Mouse (Mus musculus) lung, adult 10 weeks (tissue): ENCODE measurements around the gene Foxq1. TPM values are rescaled to one million over a fixed set of nuclear protein-coding genes. Genes with fewer than 3 reads are reported as not detected.

Experiments used
- polyA plus RNA-seq: library from polyadenylated mRNA; stranded (reverse); fragments of 350-450 nt; fragmentation: Illumina TruSeq; extraction: RNeasy Lipid Tissue Mini Kit (QIAGEN cat#74804); gene quantifications from one replicate; pipeline ENCODE4 v1.2.3, GENCODE M21; 2014; ENCODE audit warnings: low read depth, low replicate concordance; ENCODE audit not compliant: insufficient read depth

Gene Foxq1
- 1.7 TPM for polyA plus RNA-seq

DNA sequence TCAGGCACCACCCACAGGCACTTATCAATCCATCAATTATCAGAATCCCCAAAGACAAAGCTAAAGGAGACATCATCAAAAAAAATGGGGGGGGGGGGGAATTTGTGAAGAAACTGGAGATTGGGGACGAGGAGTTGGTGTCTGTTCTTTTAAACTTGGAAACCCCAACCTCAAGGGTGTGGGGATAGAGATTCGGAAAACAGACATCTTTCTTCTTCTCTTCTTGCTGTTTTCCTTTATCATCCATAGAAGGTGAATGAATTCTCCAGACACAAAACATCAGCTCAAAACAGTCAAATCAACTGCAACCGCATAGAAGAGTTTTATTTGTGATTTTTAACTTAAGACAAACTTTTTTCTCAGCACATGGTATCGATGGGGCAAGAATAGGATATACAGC lies at the start of gene Foxq1:
Gene Foxq1, plus strand, starts transcription at position 301 of the 400 bp plus-strand sequence.

DNA sequence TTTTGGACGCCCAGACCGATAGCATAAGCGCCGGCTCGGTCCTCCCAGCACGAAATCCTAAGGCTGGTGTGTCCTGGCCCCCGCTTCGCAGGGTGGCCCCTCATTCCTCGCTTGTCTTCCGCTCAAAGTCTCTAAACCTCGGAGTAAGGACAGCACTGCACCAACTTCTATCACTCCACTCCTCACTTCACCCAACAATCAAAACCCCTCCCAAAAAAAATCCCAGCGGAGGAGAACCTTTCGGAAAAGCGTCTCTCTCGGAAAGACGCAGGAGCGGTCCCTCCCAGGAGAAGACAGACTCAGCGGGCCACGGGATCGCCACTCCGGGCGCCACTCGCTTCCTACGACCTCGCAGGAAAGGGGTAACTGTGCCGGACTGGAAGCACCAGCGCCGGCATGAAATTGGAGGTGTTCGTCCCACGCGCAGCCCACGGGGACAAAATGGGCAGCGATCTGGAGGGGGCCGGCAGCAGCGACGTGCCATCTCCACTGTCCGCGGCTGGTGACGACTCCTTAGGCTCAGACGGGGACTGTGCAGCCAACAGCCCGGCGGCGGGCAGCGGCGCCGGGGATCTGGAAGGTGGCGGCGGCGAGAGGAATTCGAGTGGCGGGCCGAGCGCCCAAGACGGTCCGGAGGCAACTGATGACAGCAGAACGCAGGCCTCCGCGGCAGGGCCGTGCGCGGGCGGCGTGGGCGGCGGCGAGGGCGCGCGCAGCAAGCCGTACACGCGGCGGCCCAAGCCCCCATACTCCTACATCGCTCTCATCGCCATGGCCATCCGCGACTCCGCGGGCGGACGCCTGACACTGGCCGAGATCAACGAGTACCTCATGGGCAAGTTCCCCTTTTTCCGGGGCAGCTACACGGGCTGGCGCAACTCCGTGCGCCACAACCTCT lies 2.8 kb downstream of the Foxq1 start, which contains the start of gene A530084C06Rik:
Gene A530084C06Rik, minus strand, starts transcription at position 813 of the 898 bp plus-strand sequence.

Other genes with a start within 250 kb of the Foxq1 start
- 0.34 TPM for gene A530084C06Rik, start 3.2 kb downstream of the Foxq1 start, polyA plus RNA-seq
- 19.6 TPM for gene Foxf2, start 69.7 kb downstream of the Foxq1 start, polyA plus RNA-seq